17 mouse cellular contexts compared by ENCODE assay signal in genomic region chr8:124375168-124375567, GRCm38 (mm10).
DNase-seq lines count a peak whose midpoint lies in the region; ATAC-seq lines count a peak whose summit lies in the region.
"Had no signal": no experiment of that assay in that cellular context is flagged by ENCODE, and none has a peak within 500 bp of the region (broad histone marks: within the 10 kb centered on the region; RNA-seq: fewer than 3 reads in every experiment).

No protein-coding gene starts in this region.

- H3K27ac ChIP-seq in lung, embryonic 15.5 days = peak overlapping the region; percentile 24; the same call in 1 of the 2 replicates
- H3K27ac ChIP-seq in forebrain, embryonic 10.5 days = no peak overlapping the region
- H3K27ac ChIP-seq: embryonic facial prominence, embryonic 13.5 days; hindbrain, embryonic 15.5 days; kidney, embryonic 15.5 days; liver, embryonic 15.5 days; midbrain, embryonic 15.5 days; neural tube, embryonic 12.5 days had no signal

- intact Hi-C loops in heart, postnatal 10 days (cut with DNase I) = no loop called here

- H3K36me3 ChIP-seq in lung, embryonic 15.5 days = no peaks in the 10 kb centered on the region
- no peaks in the 10 kb centered on the region for H3K36me3 ChIP-seq in forebrain, embryonic 10.5 days (replicated peaks)
- H3K36me3 ChIP-seq: embryonic facial prominence, embryonic 13.5 days; kidney, embryonic 15.5 days; liver, embryonic 15.5 days; midbrain, embryonic 15.5 days had no signal

- H3K4me3 ChIP-seq in lung, embryonic 15.5 days = no peak overlapping the region
- H3K4me3 ChIP-seq in forebrain, embryonic 10.5 days = no peak overlapping the region
- H3K4me3 ChIP-seq: embryonic facial prominence, embryonic 13.5 days; hindbrain, embryonic 15.5 days; kidney, embryonic 15.5 days; liver, embryonic 15.5 days; midbrain, embryonic 15.5 days; neural tube, embryonic 12.5 days had no signal

- ATAC-seq in lung, embryonic 15.5 days (ENCODE audit: borderline replicate concordance, extremely low read depth, low FRiP score, low TSS enrichment) = peak; percentile 51
- ATAC-seq: forebrain, embryonic 16.5 days; midbrain, embryonic 15.5 days had no signal

- no peak overlapping the region for H3K4me2 ChIP-seq in lung, embryonic 15.5 days
- H3K4me2 ChIP-seq: embryonic facial prominence, embryonic 13.5 days; hindbrain, embryonic 15.5 days; kidney, embryonic 15.5 days; liver, embryonic 15.5 days; midbrain, embryonic 15.5 days; neural tube, embryonic 12.5 days had no signal

- H3K4me1 ChIP-seq in lung, embryonic 15.5 days = peaks cover 8% of the 10 kb centered on the region
- no peaks in the 10 kb centered on the region for H3K4me1 ChIP-seq in forebrain, embryonic 10.5 days
- H3K4me1 ChIP-seq: embryonic facial prominence, embryonic 13.5 days; hindbrain, embryonic 15.5 days; kidney, embryonic 15.5 days; liver, embryonic 15.5 days; midbrain, embryonic 15.5 days; neural tube, embryonic 12.5 days had no signal

- WGBS in lung, embryonic 15.5 days = 59% methylated on average over 6 of the region's 6 CpGs
- 84% methylated on average over 6 of the region's 6 CpGs for WGBS in forebrain, embryonic 10.5 days

- no peaks in the 10 kb centered on the region for H3K9me3 ChIP-seq in lung, embryonic 15.5 days
- no peaks in the 10 kb centered on the region for H3K9me3 ChIP-seq in forebrain, embryonic 10.5 days
- H3K9me3 ChIP-seq: embryonic facial prominence, embryonic 13.5 days; hindbrain, embryonic 15.5 days; kidney, embryonic 15.5 days; liver, embryonic 15.5 days; midbrain, embryonic 15.5 days; neural tube, embryonic 12.5 days had no signal

- H3K9ac ChIP-seq in lung, embryonic 15.5 days = no peak overlapping the region
- H3K9ac ChIP-seq: embryonic facial prominence, embryonic 13.5 days; hindbrain, embryonic 15.5 days; kidney, embryonic 15.5 days; liver, embryonic 15.5 days; midbrain, embryonic 15.5 days; neural tube, embryonic 12.5 days had no signal

- peak; percentile 8 to 14 for DNase-seq in heart, adult 9 months (ENCODE audit: low spot score in 2 of 2)
- no peak for DNase-seq in heart, adult 11 months
- no peak for DNase-seq in lung, postnatal 25 days (ENCODE audit: low spot score)
- peak; percentile 13 for DNase-seq in adrenal gland, postnatal 25 days
- DNase-seq in heart, postnatal 10 days = peak; percentile 43 to 50
- DNase-seq in forebrain, embryonic 10.5 days (ENCODE audit: extremely low spot score, low spot score) = no peak
- DNase-seq: gastrocnemius, postnatal 25 days; right cerebral cortex, adult 18-20 months; thymus, adult 18-20 months had no signal

- H3K27me3 ChIP-seq in lung, embryonic 15.5 days = no peaks in the 10 kb centered on the region
- no peaks in the 10 kb centered on the region for H3K27me3 ChIP-seq in forebrain, embryonic 10.5 days (ENCODE audit: poor library complexity, severe bottlenecking)
- H3K27me3 ChIP-seq: embryonic facial prominence, embryonic 13.5 days; hindbrain, embryonic 15.5 days; kidney, embryonic 15.5 days; liver, embryonic 15.5 days; midbrain, embryonic 15.5 days; neural tube, embryonic 12.5 days had no signal

Comparison
In these comparisons a context has a peak if more than half of its experiments do, and no peak if none do; other contexts are left out.
1. DNase-seq: peak in heart, adult 9 months (2 of 2), adrenal gland, postnatal 25 days (single experiment) and heart, postnatal 10 days (2 of 2); none in heart, adult 11 months (single experiment), lung, postnatal 25 days (single experiment) and forebrain, embryonic 10.5 days (single experiment).